Mouse (Mus musculus) retina, adult 2 months (tissue): ENCODE measurements at regions not wholly inside any gene's neighbourhood (a gene's known extent, or its start where the extent isn't known, plus 50 kb on each side); places are given as distances from the start of the nearest gene placed in this dataset.

Experiments used
- DNase-seq: peaks from one replicate; pipeline ENCODE4 v3.0.0-alpha.2; 2012; ENCODE audit warnings: low read depth, low spot score

DNA sequence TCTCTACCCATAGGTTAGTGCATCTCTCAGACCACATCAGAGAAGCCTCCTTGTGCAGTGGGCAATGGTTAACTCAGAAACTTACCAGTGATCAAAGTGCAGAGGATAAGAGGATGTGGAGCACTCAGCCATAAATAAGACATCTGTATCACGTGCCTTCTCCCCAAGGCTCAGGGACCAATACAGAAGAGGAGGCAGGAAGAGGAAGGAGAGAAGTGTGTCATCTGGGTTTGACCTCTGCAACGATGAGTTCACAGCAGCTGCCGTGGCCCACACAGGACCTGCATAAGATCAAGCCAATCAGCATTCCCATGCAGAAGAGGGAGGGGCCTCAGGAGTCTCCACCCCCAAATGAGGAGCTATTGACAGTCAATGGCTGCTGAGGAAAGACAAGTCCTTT lies 252.8 kb downstream of the Gm12728 start:
- DNase-seq = no peak

DNA sequence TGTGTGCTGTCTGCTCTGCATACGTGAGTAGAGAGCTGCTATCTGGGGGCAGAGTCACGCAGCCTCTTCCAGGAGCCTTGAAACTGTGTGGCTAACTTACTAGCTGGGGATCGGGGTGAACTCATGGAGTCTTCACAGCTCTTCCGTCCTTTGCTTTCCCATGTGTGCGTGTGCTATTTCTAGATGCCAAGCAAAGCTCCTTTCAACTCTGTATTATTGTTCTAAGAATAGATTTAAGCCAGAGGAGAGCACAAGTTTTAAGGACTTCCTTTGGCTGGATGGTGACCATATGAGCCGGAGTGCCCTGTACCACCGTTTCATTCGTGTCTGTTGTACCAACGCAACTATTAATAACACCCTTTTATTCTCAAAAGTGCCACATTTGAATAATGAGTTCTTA lies 254.0 kb downstream of the Gm12728 start:
- peak; percentile 38 for DNase-seq

DNA sequence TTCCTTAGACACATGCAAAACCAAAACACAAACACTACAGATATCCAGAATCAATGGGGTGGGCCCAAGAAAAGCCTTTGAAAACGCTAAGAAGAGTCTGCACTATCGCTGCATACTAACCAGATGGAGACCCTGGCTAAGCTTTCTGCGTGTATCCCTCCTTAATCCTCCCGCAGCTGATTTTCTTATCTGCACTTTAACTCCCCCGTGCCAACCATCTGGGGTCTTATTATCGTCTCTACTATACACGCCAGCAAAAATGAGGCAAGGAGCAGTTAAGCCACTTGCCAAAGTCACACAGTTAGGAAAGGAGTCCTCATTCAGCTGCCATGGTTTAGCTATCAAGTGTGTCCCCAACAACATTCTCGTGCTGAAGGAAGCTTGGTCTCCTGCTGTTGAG lies 258.4 kb downstream of the Gm12728 start:
- DNase-seq = no peak

DNA sequence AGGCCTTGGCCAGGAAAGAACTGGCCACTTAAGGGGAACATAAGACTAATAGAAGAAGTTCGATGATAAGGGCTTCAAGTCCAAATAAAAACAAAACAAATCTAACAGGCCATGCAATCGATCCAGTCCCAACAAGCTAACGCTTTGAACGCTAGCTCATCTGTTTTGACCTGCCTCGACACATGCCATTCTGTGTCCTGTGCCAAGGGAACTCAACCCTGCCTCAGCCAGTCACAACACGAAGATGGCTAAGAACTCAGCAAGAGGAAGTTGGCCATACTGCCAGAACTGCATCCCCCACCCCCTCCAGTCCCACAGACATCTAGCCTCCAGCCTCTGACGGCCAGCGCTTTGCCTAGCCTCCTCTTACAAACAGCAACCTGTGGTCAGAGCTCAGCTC lies 259.1 kb downstream of the Gm12728 start:
- no peak for DNase-seq

DNA sequence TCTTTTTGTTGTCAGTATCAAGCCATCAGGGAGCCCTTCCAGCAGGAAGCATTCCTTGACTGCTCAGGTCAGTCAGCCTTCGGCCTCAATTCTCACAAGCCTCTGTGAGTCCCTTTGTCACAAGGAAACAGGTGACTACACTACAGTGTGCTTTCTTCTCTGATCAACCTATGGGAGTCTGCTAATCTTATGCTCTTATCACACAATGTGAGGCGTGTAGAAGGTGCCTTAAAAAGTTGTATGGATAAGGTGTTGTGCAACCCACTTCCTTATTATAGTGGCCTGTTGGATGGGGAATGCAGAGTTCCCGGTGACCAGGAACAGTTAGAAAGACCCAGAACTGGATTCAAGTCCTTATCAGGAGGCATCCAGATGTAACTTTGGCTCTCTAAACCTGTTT lies 260.2 kb downstream of the Gm12728 start:
- DNase-seq = no peak

DNA sequence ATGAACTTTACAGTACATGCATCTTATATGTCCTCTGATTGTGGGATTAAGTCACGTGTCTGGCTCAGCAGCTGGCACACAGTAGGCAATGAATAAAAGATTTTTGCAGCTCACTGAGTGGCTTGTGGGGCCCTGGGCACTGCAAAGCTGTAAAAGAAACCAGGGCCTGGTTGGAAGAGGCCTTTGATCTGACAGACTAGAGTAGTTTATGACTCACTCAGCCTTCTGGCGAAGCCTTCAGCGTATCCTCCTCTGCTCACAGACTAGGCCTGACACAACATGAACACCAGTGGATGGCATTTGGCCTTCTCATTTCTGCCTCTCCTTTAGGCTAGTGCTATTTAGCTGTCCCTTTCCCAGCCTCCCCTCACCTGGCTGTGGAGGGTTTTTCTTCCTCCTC lies 260.6 kb downstream of the Gm12728 start:
- DNase-seq = no peak

DNA sequence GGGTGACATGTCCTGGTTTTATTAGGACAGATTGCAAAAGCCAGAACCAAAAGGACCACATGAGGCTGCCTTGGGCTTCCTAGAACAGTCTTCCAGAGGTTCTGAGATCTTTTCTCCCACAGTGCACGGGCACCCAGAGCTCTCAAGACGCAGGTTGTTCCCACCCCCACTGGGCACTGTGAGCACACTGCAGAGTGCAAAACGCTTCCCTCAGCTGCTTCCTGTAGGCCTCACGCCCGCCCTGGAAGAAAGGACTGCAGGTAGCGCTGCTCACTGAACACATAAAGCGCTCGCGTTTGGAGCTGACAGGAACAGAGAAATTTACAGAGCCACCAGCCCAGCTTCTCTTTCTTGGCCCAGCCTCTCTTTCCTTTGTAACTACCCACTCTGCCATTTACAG lies 262.5 kb upstream of the Usp24 start:
- DNase-seq = no peak

DNA sequence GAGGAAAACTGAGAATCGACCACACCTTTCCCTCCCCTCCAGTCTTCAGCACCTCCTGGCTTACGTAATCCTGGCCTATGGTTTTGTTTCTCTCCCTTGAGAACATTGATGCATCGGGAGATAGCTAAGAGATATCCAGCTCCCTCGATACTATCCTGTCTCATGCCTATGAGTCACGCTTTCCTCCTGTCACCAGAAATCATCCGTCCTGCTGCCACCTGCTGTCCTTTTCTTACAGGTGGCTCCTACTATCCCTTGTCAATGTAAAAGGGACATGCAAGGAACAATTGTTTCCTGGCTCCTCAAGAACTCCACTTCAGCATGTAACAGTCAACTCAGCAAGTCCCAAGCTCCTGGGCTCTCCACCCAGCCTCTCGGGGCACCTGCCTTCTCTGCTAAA lies 261.7 kb upstream of the Usp24 start:
- DNase-seq = no peak

DNA sequence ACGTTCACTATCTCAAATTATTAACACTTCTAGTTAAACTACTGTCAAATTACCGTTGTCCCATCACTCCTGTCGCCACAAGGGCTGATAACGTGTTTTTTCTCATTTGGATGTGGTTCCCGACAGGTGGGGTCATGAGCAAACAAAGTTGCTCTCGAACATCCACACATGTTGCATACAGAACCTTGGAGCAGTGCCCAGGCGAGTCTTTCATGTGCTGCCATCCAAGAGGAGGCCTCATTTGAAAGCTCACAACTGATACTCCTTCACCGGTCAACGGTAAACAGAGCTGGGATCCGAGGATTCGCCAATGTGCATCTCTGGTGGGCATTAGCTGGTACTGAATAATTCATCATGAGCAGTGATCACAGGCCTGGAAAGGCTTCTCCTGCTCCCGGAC lies 253.4 kb upstream of the Usp24 start:
- no peak for DNase-seq

DNA sequence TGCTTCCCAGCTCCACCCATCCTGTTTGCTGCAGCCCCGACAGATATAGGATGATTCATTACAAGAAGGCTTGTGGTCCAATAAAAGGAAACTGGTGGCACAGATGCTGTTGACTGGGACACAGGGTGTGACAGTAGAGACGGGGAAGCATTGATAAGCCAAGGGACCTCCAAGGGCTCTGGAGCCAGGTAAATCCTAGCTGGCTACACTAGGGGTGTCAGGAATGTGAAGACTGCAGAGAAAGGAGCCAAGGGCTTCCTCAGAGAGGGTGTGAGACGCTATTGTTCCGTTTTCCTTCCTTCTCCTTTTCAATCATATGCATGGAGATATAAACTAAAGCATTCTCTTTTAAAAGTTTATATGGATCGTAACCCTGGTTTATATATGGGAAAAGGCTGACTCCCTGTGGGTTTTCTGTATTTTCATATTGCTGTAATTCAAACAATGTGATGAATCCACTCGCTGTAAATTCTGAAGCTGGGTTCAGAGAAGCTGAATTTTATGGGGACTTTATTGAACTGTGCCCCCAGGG lies 252.1 kb upstream of the Usp24 start:
- no peak for DNase-seq

DNA sequence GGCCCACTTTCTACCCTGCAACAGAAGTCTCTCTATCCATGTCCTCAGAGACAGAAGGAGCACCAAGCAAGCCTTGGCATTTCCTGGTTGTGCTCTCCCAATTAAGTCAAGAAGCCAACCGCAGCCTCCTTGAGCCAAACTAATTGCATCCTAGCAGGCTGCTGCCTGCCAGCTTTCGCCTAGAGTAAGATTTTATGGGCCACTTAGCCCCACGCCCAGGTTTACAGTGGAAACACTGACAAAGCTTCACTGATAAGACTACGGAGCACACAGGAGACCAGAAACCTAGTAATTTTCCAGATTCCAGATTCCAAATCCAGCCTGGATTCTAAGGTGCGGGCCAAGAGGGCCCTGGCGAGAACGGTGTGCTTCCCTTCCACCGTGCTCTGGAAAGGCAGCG lies 249.0 kb upstream of the Usp24 start:
- DNase-seq = no peak

DNA sequence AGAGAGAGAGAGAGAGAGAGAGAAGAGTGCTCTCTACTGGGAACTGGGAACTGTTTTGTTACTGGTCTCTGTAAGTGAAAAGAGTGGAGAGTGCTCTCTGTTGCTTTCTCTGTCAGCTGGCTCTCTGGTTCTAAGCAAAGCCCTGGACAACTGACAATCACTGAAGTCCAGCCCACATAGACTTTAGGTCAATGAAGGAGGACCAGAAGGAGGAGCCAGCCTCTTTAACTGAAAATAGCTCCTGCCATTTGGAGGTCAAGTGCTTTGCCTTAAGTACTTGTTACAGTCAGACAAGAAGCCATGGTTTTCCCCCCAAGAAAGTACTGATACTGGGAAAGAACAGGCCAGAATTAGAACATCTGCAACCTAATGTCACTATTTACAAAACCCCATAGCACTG lies 232.5 kb upstream of the Usp24 start:
- DNase-seq = no peak

DNA sequence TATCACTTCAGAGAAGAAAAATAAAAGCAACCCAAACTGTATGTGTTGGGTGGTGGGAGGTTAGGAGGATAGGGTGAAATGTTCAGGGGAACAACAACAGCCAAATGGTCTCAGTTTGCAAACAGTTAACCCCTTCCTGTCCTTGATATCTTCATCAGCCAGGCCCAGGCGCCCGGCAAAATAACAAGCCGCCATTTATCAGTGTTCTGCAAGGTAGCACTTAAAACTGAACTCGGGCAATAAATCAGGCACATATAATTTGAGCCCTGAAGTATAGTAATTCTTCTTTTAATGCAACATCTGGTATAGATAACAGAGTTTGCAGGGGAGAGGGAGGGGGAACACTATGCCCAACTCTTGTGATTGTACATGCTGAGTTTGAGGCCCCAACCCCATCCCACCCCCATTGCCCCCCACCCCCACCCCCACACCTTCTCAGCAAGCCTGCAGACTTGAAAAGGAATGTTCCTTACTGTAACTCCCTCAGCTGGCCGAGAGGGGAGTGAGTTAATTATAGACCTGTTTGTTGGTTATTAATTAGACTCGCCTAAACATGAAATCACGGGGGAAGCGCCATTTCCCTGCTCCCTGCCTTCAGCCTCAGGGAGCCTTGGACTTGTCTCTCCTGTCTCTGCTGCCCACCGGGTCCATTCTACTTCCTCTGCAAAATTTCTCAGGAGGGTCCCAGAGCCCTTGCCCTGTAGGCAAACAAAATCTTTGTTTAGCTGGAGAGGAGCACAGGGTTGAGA lies 223.9 kb upstream of the Usp24 start:
- DNase-seq = no peak

DNA sequence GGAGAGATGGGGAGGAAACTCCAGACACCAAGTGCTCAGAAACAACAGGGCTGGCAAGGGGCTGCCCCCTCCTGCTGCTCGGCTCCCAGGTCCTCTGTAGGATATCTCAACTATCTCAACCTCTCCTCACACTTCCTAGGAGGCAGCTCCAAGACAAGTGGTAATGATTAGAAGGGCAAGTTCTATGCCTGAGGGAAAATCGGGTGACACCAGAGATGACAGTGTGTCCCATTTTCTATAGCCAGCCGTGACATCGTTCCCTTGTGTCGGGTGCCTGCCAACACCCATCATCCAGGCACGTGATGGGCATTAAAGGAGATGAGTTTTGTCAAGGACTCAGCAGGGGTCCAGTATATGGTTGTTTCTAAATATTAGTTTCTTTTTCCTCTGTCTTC lies 223.3 kb upstream of the Usp24 start:
- no peak for DNase-seq

DNA sequence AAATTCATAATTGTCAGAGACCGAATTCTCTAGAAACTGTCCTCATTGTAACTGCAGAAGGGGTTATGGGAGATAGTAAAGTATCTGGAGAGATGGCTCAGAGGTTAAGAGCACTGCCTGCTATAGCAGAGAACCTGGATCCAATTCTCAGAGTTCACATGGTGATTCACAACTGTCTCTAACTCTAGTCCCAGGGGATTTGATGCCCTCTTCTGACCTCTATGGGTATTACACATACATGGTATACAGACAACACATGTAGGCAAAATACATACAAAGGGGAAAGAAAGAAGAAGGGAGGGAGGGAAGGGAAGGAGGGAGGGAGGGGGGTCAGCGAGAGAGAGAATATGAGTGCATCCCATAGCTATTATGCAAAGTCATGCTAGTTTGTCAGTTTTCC lies 222.8 kb upstream of the Usp24 start:
- no peak for DNase-seq

DNA sequence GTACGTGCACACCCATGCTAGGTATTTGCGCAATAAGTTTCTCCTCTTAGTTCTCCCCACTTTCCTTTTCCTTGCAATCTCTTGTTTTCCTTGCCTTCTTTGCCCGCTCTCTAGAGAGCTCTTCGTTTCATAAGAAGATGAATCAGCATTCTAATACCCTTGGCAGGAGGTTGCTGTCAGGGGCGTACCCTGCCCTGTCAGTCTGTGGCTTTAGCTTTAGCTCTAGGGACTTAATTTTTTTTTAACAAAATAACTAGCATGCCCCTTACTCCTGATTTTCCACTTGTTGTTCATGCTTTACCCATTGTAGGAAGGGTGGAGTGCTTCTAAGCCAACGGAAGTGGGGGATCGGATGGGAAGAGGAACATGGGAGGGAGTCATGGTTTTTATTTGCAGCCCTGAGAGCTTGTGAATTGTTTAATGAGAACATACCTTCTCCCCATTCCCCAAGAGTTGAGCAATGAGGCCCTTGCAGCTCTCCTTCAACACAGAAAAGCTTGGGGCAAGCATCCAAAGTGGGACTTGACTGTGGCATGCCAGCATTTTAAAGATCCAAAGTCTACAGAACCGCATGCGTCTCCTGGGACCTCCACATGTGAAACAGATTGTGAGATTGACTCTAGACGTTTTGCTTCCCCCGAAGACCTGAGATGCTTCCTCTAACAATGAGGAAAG lies 221.0 kb upstream of the Usp24 start:
- DNase-seq = no peak

DNA sequence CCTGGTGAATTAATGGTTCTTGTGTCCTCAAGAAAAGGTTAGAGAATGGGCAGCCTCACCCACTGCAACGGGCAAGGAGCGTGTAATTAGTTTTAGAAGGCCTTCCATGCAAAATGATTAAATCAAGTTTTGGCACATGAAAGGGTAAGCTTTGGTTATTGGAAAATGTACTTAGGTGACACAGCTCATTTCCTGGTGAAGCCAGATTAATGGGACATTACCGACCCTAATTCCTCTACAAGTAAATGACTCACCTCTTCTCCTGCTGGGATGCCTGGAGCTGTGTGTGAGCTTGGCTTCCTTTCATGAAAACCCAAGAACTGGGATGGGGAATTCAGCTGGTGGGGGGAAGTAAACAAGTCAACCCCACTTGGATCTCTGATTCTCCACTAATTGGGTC lies 219.9 kb upstream of the Usp24 start:
- DNase-seq = no peak

DNA sequence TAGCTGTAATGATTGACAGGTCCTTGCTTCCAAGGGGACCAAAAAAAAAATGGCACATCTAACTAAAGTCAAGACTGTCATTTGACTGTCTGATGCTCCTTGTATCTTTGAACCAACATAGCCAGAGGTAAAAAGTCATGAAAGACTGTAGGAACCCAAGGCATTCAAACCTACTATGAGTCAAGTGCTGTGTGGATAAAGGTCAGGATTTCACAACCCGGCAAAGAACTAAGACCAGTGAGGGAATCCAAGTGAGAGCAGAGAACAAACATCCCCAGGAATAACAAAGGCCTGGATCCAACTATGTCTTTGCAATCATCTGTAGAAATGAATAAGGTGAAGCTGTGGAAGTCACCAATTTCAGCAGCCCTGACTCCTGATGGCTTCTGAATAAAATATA lies 218.2 kb upstream of the Usp24 start:
- DNase-seq = no peak

DNA sequence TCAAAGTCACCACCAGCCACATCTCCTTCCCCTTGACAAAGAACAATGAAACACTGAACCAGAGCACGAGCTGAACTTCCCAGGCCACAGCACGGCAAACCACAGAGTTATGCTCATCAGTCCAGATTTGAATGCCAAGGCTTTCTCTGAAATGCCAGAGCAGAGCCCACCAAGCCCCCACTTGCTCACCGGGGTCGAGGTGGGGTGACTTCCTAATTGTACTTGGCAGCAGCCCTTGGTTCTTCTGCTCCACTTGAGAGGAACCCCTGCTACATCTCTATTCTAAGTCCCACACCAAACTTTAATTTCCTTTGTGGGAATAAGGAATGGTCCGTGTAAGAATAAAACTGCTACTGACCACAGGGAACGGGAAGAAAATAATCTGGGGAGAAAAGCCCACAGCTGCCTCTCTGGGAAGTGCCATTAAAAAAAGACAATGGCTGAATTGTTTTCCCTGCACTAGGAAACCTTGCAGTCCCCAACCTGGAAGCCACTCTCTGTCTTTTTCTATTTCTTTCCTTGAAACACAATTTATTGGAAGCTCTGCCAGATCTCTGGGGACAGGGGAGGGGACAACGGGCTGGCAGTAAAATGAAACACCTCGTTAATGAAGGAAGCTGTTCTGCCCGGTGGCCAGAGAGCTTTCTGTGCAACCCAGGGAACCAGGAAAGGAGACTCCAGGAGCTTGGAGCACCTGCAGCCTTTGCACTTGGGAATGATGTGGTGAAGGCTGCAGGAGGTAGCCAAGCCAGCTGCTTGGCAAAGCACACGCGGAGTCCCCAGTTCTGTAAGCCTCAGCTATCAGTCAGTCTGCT lies 215.6 kb upstream of the Usp24 start:
- DNase-seq = no peak

DNA sequence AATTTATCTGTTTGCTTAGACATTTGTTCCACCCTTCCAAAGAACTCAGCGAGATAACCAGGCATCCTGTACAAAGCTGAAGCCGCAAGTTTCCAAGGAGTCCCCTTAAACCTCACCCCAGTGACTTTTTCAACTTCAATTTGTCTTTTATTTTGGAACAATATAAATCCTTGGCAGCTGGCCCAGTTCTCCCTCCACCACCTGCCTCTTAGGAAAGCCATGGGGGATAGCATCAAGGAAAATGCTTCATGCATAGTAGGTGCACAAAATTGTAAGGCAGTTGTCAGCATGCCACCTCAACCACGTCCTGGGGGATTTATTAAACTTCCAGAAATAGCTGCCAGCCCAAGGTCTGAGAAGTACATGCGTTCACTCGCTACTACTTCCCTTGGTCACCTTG lies 214.1 kb upstream of the Usp24 start:
- DNase-seq = no peak

DNA sequence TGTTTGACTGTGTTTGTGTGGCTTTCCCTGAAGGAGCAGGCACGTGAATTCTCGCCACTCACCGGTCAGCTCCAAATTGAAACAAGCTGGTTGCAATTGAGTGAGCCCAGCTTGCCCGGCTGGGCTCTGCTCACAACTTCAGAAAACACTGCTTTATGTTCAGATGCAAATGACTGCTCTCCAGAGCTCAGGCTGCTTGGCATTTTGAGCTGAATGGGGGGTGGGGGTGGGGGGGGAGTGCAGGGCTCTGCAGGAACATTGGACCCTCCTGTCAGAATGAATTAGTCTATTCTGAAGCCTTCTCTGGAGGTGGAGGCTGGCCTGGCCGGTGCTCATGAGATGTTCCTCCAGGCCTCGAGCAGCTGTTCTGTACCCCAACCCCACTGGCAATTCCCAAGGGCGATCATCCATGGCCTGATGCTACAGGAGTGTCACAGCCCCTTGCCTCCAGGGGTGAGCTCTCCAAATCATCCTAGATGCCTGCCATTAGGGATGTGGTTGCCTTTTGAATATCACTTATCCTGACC lies 213.5 kb upstream of the Usp24 start:
- DNase-seq = no peak
